Mouse (Mus musculus) kidney, embryonic 14.5 days (tissue): ENCODE measurements at regions not wholly inside any gene's neighbourhood (a gene's known extent, or its start where the extent isn't known, plus 50 kb on each side); places are given as distances from the start of the nearest gene placed in this dataset.

Experiments used
- ATAC-seq: fragments of 200-750 bp; cut with Nextera tagmentation; 2 replicates; pipeline ENCODE4 v1.8.0; 2017; ENCODE audit warnings: moderate number of reproducible peaks, mild to moderate bottlenecking, moderate TSS enrichment, moderate library complexity; ENCODE audit not compliant: low FRiP score, low TSS enrichment
- H3K27ac ChIP-seq: fragments of 300-500 bp; sonication (generic); 2 replicates; pipeline ENCODE4 v1.5.1; 2014; ENCODE audit warnings: low read depth, mild to moderate bottlenecking, low read length, moderate library complexity, mixed read lengths
- H3K27me3 ChIP-seq: fragments of 300-500 bp; sonication (generic); 2 replicates; pipeline ENCODE4 v1.6.1; 2014; ENCODE audit warnings: mild to moderate bottlenecking, low read length; ENCODE audit not compliant: control insufficient read depth, insufficient read depth
- H3K36me3 ChIP-seq: fragments of 300-500 bp; sonication (generic); 2 replicates; pipeline ENCODE4 v1.6.1; 2014; ENCODE audit warnings: low read length, mixed read lengths; ENCODE audit not compliant: control insufficient read depth, insufficient read depth
- H3K4me1 ChIP-seq: fragments of 300-500 bp; sonication (generic); 2 replicates; pipeline ENCODE4 v1.6.1; 2014; ENCODE audit warnings: low read length, mixed read lengths; ENCODE audit not compliant: control insufficient read depth, insufficient read depth
- H3K4me2 ChIP-seq: fragments of 300-500 bp; sonication (generic); replicated peaks from 2 replicates; pipeline ENCODE4 v1.6.1; 2014; ENCODE audit warnings: low read depth, mild to moderate bottlenecking, low read length
- H3K4me3 ChIP-seq: fragments of 300-500 bp; sonication (generic); 2 replicates; pipeline ENCODE4 v1.5.1; 2014; ENCODE audit warnings: mild to moderate bottlenecking, low read length
- H3K9ac ChIP-seq: fragments of 300-500 bp; sonication (generic); 2 replicates; pipeline ENCODE4 v1.6.1; 2014; ENCODE audit warnings: low read depth, mild to moderate bottlenecking, low read length, moderate library complexity
- H3K9me3 ChIP-seq: fragments of 300-500 bp; sonication (generic); 2 replicates; pipeline ENCODE4 v1.6.1; 2016; ENCODE audit warnings: low read length; ENCODE audit not compliant: control insufficient read depth
- WGBS: fragments of 180-500 bp; shearing (Covaris S2); extraction: QIAGEN DNeasy Blood & Tissue Kit; methylation state at CpG from one replicate; pipeline ENCODE4 v1.1.7; 2014; 5-methylcytosine and 5-hydroxymethylcytosine counted together

DNA sequence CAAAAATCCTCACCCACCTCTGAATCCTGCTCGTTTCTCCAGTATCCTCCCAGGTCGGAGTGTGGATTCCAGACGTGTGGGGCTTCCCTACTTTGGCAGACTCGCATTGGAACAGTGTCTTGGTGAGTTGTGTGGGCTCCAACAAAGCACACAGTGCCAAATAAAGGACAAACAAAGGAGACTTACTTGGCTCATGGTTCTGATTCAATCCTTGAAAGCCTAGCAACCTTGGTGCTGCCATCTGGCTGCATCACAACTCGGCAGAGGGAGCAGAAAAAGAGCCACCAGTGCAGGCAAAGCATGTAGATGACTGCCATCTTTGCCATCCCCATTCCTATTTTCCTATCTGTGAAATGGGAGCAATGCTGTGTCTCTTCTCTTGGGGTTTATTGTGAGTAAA is 64.0 kb downstream of the Il9r start:
- H3K4me1 ChIP-seq = peaks cover 5% of the 10 kb centered on the region
- no peak for ATAC-seq

DNA sequence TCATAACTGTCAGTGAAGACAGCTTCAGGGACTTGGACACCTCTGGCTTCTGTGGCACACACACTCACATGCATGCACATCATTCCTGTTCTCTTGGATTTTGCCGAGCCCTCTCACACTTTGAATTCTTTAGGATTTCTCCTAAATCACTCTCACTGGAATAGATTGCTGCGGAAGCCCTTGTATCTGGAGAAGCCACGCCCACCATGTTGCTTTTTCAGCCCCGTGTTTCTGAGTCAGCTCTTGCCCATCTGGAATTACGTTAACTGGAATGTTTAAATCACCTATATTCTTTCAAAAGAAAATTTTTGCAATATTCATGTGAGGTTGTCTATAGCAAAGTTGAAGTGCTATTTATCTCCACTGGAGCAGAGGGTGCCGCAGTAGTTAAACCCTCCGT is 66.1 kb downstream of the Il9r start:
- no peak overlapping the region for H3K4me3 ChIP-seq
- no peaks in the 10 kb centered on the region for H3K27me3 ChIP-seq
- WGBS = 80% methylated on average over 7 of the region's 7 CpGs
- H3K36me3 ChIP-seq = no peaks in the 10 kb centered on the region
- no peak for ATAC-seq
- H3K4me1 ChIP-seq = peaks cover 5% of the 10 kb centered on the region
- H3K4me2 ChIP-seq = no peak overlapping the region
- no peak overlapping the region for H3K9ac ChIP-seq
- H3K27ac ChIP-seq = no peak overlapping the region
- no peaks in the 10 kb centered on the region for H3K9me3 ChIP-seq

More for the DNA sequence above, 64.0 kb downstream of the Il9r start:
- Histone ChIP-seq H3K9ac (no peak overlapping the region), H3K4me2 (no peak overlapping the region), H3K36me3 (no peaks in the 10 kb centered on the region), H3K27me3 (no peaks in the 10 kb centered on the region), H3K4me3 (no peak overlapping the region), H3K27ac (no peak overlapping the region), H3K9me3 (no peaks in the 10 kb centered on the region)
- WGBS = 81% methylated on average over 5 of the region's 5 CpGs

DNA sequence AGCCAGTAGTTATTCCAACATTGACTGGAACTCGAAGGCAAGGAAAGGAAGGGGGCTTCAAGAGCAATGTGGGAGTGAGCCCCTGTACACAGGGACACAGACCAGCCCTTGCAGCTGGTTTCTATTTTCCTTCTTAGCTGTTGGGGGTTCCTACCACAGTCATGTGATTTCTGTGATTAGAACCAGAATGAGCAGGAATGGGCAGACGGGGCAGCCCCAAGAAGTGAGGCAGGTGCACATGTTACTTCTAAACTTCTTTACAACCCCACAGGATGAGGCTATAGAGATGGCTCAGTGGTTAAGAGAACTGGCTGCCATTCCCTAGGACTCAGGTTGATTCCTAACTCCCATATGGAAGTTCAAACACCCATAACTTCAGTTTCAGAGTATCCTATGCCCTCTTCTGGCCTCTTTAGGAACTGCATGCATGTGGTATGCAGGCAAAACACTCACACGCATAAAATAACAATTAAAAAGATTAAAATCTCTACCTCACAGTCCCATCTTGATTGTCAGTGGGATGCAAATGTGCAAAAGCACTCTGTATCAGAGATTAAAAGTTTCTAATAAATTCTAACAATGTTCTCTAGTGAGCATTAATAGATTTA is 68.0 kb downstream of the Il9r start:
- Histone ChIP-seq H3K4me3 (no peak overlapping the region), H3K9me3 (no peaks in the 10 kb centered on the region), H3K4me2 (no peak overlapping the region), H3K36me3 (no peaks in the 10 kb centered on the region), H3K27ac (no peak overlapping the region), H3K27me3 (no peaks in the 10 kb centered on the region), H3K9ac (no peak overlapping the region), H3K4me1 (no peaks in the 10 kb centered on the region)
- 79% methylated on average over 3 of the region's 3 CpGs for whole genome bisulfite sequencing
- ATAC-seq = no peak

DNA sequence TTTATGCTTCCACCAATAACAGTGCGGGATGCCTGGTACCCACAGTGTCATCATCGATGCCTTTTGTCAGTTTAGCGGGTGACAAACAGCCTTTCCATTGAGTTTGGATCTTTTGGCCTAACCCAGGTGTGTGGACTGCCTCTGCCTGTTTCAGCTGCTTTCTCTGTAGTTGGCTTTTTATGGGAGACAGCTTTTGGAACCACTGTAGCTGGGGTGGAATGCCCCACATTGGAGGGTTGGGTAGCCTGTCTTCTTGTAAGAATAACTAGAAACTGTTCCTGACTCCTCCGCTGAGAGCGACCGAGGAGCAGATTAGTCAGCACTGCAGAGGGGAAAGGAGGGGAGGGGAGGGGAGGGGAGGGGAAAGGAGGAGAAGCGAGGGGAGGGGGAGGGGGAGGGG is 71.5 kb downstream of the Il9r start:
- Histone ChIP-seq H3K27ac (no peak overlapping the region), H3K36me3 (no peaks in the 10 kb centered on the region), H3K9ac (no peak overlapping the region), H3K27me3 (no peaks in the 10 kb centered on the region), H3K4me3 (no peak overlapping the region), H3K4me1 (no peaks in the 10 kb centered on the region), H3K4me2 (no peak overlapping the region), H3K9me3 (no peaks in the 10 kb centered on the region)
- 69% methylated on average over 7 of the region's 7 CpGs for WGBS
- ATAC-seq = no peak

DNA sequence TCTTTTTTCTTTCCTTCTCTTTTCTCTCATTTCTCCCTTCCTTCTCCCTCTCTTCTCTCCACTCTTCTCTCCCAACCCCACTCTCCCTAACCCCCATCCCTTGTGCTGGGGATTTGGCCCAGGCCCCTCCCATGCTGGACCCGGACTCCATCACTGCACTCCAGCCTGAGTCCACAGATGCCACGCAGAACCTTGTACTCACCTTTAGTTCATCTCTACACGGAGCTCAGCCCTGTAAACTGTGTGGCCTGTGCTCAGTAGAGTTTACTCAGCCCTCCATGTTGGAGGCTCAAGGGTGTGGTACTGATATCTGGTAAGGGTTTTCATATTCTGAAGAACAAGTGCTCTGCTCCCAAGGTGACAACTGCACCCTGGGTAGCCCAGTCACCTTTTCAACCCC is 72.1 kb downstream of the Il9r start:
- H3K4me2 ChIP-seq = no peak overlapping the region
- WGBS = 76% methylated on average over 3 of the region's 3 CpGs

DNA sequence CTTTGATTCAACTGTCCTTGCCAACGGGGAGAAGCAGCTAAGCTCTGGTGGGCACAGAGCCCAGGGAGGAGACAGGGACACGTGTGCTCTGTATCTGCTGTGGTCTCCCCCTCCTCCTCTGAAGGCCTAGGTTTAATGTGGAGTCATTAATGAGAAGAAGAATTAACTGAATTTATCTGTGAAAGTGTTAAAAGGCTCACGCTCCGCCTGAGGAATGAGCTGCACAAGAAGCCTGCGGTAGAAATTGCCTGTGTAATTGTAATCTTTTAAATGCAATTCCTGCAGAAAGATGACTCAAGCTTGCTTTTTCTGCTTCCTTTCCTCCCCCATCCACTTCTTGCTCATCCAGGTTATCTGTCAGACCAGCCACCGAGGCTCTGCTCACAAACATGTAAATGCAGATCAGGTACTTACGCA is 72.7 kb downstream of the Il9r start:
- H3K4me1 ChIP-seq = no peaks in the 10 kb centered on the region
- H3K27ac ChIP-seq = no peak overlapping the region
- H3K27me3 ChIP-seq = no peaks in the 10 kb centered on the region
- H3K36me3 ChIP-seq = no peaks in the 10 kb centered on the region
- H3K9ac ChIP-seq = no peak overlapping the region
- no peaks in the 10 kb centered on the region for H3K9me3 ChIP-seq
- WGBS = 75% methylated on average over 7 of the region's 7 CpGs
- no peak for ATAC-seq
- no peak overlapping the region for H3K4me3 ChIP-seq
- no peak overlapping the region for H3K4me2 ChIP-seq

More for the DNA sequence above, 72.1 kb downstream of the Il9r start:
- Histone ChIP-seq H3K36me3 (no peaks in the 10 kb centered on the region), H3K27me3 (no peaks in the 10 kb centered on the region), H3K9ac (no peak overlapping the region), H3K9me3 (no peaks in the 10 kb centered on the region), H3K4me3 (no peak overlapping the region), H3K27ac (no peak overlapping the region), H3K4me1 (no peaks in the 10 kb centered on the region)
- no peak for ATAC-seq

DNA sequence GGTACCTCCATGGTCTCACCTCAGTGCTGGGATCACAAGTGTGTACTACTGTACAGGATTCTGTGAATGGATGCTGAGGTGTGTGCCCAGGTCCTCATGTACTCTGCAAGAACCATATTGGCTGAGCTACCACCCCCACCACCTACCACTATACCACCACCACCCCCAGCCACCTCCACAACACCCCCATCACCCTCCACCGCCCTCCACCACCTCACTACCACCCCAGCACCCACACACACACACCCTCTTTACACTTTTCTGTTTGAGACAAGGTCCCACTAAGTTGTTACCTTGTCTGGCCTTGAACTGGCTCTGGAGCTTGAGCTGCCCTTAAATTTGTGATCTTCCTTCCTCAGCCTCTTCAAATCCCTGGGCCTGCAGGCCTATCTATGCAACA is 73.3 kb downstream of the Il9r start:
- Histone ChIP-seq H3K27ac (no peak overlapping the region), H3K27me3 (no peaks in the 10 kb centered on the region), H3K4me2 (no peak overlapping the region), H3K36me3 (no peaks in the 10 kb centered on the region), H3K9ac (no peak overlapping the region), H3K4me3 (no peak overlapping the region), H3K4me1 (no peaks in the 10 kb centered on the region), H3K9me3 (no peaks in the 10 kb centered on the region)
- ATAC-seq = no peak
- WGBS = 75% methylated on average over 1 of the region's 1 CpGs

DNA sequence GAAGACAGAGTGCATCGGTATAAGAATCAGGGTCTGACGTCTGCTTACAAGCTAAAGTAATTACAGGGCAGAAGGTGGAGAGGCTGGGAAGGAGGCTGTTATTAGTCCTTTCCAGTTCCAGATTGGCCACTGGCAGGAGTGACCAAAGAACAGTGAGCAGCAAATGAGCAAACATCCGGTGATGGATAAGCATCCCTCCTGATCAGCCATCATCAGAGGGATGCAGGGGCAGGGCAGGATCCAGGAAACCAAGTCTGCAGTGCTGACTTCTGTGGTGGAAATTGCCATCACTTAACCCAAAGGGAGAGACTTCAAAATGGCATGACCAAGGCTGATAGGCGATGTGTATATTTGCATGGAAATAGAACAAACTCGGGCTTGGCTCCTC is 73.8 kb downstream of the Il9r start:
- 74% methylated on average over 5 of the region's 5 CpGs for WGBS
- no peaks in the 10 kb centered on the region for H3K9me3 ChIP-seq
- H3K4me1 ChIP-seq = no peaks in the 10 kb centered on the region
- H3K4me3 ChIP-seq = no peak overlapping the region
- no peak overlapping the region for H3K27ac ChIP-seq
- no peak for ATAC-seq
- H3K9ac ChIP-seq = no peak overlapping the region
- H3K27me3 ChIP-seq = no peaks in the 10 kb centered on the region
- no peak overlapping the region for H3K4me2 ChIP-seq
- H3K36me3 ChIP-seq = no peaks in the 10 kb centered on the region

DNA sequence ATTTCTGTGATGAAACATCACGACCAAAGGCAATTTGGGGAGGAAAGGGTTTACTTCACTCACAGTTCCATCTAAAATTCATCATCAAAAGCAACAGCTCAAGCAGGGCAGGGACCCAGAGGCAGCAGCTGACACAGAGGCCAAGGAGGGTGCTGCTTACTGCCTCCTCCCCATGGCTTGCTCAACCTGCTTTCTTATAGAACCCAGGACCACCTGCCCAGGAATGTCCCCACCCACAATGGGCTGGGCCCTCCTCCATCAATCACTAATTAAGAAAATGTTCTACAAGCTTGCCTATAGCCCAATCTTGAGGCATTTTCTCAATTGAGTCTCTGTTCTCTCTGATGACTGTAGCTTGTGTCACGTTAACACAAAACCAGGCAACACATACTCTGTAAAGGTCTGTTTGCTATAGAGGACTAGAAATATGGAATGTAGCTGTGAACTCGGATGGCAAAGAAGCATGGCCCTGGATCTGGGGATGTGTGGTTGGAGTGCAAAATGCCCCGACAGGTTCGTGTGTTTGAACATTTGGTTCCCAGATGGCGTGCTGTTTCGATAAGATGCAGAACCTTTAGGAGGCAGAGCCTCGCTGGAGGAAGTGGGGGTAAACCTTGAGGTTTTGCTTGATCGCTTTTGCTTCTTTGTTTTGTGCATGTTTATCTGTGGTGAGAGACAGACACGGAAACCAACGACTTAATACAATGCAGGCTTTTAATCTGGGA is 74.3 kb downstream of the Il9r start:
- Histone ChIP-seq H3K4me1 (no peaks in the 10 kb centered on the region), H3K4me2 (no peak overlapping the region), H3K9ac (no peak overlapping the region), H3K9me3 (no peaks in the 10 kb centered on the region), H3K27ac (no peak overlapping the region), H3K27me3 (no peaks in the 10 kb centered on the region), H3K36me3 (no peaks in the 10 kb centered on the region), H3K4me3 (no peak overlapping the region)
- no peak for ATAC-seq
- 62% methylated on average over 11 of the region's 11 CpGs for WGBS
